Mouse (Mus musculus): Measurements from ENCODE around the gene Zfyve28.

- no peak for TF ChIP-seq POLR2A (IDR thresholded peaks at IDR 0.05; ENCODE audit: borderline replicate concordance, control insufficient read depth, low read depth, low read length)
- TF ChIP-seq CTCF (IDR thresholded peaks at IDR 0.05; ENCODE audit: control insufficient read depth, insufficient read depth, low read length) = no peak
These were observed 15.0 kb downstream of the Zfyve28 start for GRCm38 (mm10) chr5:34273251-34273681.
